Mouse (Mus musculus): Measurements from ENCODE around the gene Med23.

The Med23 gene

GRCm38 (mm10) chr10:24869760-24870290 is at the start of gene Med23:
TSS of gene Med23 (plus strand) at chr10:24869986.
- peak; percentile 95 for DNase-seq (ENCODE audit: low spot score)

GRCm38 (mm10) chr10:24821990-24822676 is 47.7 kb upstream of the Med23 start:
- DNase-seq (ENCODE audit: low spot score): no peak

GRCm38 (mm10) chr10:24822842-24823241 is 46.9 kb upstream of the Med23 start:
- no peak for DNase-seq (ENCODE audit: low spot score)

- DNase-seq (ENCODE audit: low spot score): no peak
These were observed 46.5 kb upstream of the Med23 start for GRCm38 (mm10) chr10:24823265-24823664.

GRCm38 (mm10) chr10:24823697-24824535 is 45.9 kb upstream of the Med23 start:
- no peak for DNase-seq (ENCODE audit: low spot score)

GRCm38 (mm10) chr10:24824621-24825020 is 45.2 kb upstream of the Med23 start:
- DNase-seq (ENCODE audit: low spot score): no peak

GRCm38 (mm10) chr10:24825456-24826081 is 44.2 kb upstream of the Med23 start:
- DNase-seq (ENCODE audit: low spot score): no peak

GRCm38 (mm10) chr10:24826130-24826529 is 43.7 kb upstream of the Med23 start:
- DNase-seq (ENCODE audit: low spot score): no peak

- DNase-seq (ENCODE audit: low spot score): no peak
These were observed 41.6 kb upstream of the Med23 start for GRCm38 (mm10) chr10:24828136-24828535.

- peak; percentile 13 for DNase-seq (ENCODE audit: low spot score)
These were observed 39.3 kb upstream of the Med23 start for GRCm38 (mm10) chr10:24830448-24830847.

GRCm38 (mm10) chr10:24831377-24832095 is 38.2 kb upstream of the Med23 start:
- DNase-seq (ENCODE audit: low spot score): no peak

- DNase-seq (ENCODE audit: low spot score): no peak
These were observed 37.5 kb upstream of the Med23 start for GRCm38 (mm10) chr10:24832306-24832705.

- DNase-seq (ENCODE audit: low spot score): no peak
These were observed 35.0 kb upstream of the Med23 start for GRCm38 (mm10) chr10:24834634-24835371.

GRCm38 (mm10) chr10:24835702-24836342 is 34.0 kb upstream of the Med23 start:
- no peak for DNase-seq (ENCODE audit: low spot score)

GRCm38 (mm10) chr10:24836366-24837038 is 33.3 kb upstream of the Med23 start:
- DNase-seq (ENCODE audit: low spot score): no peak

- DNase-seq (ENCODE audit: low spot score): no peak
These were observed 29.0 kb upstream of the Med23 start for GRCm38 (mm10) chr10:24840795-24841194.

- no peak for DNase-seq (ENCODE audit: low spot score)
These were observed 27.8 kb upstream of the Med23 start for GRCm38 (mm10) chr10:24841998-24842397.

- no peak for DNase-seq (ENCODE audit: low spot score)
These were observed 27.1 kb upstream of the Med23 start, which contains the start of gene Enpp3 for GRCm38 (mm10) chr10:24842676-24843075. TSS of gene Enpp3 (minus strand) at chr10:24842823.

- DNase-seq (ENCODE audit: low spot score): no peak
These were observed 6.6 kb upstream of the Med23 start for GRCm38 (mm10) chr10:24863146-24863545.

GRCm38 (mm10) chr10:24864434-24864833 is 5.4 kb upstream of the Med23 start:
- no peak for DNase-seq (ENCODE audit: low spot score)
